Mouse (Mus musculus) megakaryocyte-erythroid progenitor cell, adult 5 weeks (primary cell): ENCODE results near the gene Gcfc2. TPM values are rescaled to one million over a fixed set of nuclear protein-coding genes. Genes with fewer than 3 reads are reported as not detected.

Experiments used
- polyA plus RNA-seq: library from polyadenylated mRNA; stranded (reverse); fragments of >175 nt; gene quantifications from 2 replicates; pipeline ENCODE4 v1.2.3, GENCODE M21; 2012

The Gcfc2 gene
- 2.7 and 3.8 TPM in 2 replicates for polyA plus RNA-seq

GRCm38 (mm10) chr6:81923523-81924142, at the start of gene Gcfc2:
Gene Gcfc2 (plus strand): TSS chr6:81923669.

GRCm38 (mm10) chr6:81965296-81966067, 42.0 kb downstream of the Gcfc2 start, which contains the start of gene Mrpl19:
Gene Mrpl19 (minus strand): TSS chr6:81965958.

Other genes starting within 250 kb of the Gcfc2 start
- gene Mrpl19, start 42.3 kb downstream of the Gcfc2 start, polyA plus RNA-seq = 6.2 and 6.8 TPM in 2 replicates
- gene Eva1a, start 117.4 kb downstream of the Gcfc2 start, polyA plus RNA-seq = 0.06 TPM in 1 of 2 replicates, not detected in the other